Mouse (Mus musculus): ENCODE results near the gene Macrod2. TPM values are rescaled to one million over a fixed set of nuclear protein-coding genes. Genes with fewer than 3 reads are reported as not detected.

The Macrod2 gene
- total RNA-seq, 2 experiments from 2014 or later: 99.1 to 108 TPM

- intact Hi-C loops (cut with DNase I): no loop called here
- DNase-seq: no peak
These were observed 778.1 kb downstream of the Macrod2 start for GRCm38 (mm10) chr2:141173167-141173566.

- intact Hi-C loops (cut with DNase I): no loop called here
- no peak for DNase-seq
These were observed 778.5 kb downstream of the Macrod2 start for GRCm38 (mm10) chr2:141173607-141174006.

GRCm38 (mm10) chr2:141180656-141181055 is 785.5 kb downstream of the Macrod2 start:
- no peak for DNase-seq
- intact Hi-C loops (cut with DNase I): no loop called here

- intact Hi-C loops (cut with DNase I): no loop called here
- DNase-seq: no peak
These were observed 787.1 kb downstream of the Macrod2 start for GRCm38 (mm10) chr2:141182034-141182759.

GRCm38 (mm10) chr2:141194476-141194875 is 799.4 kb downstream of the Macrod2 start:
- DNase-seq: no peak

GRCm38 (mm10) chr2:141200481-141200880 is 805.4 kb downstream of the Macrod2 start:
- intact Hi-C loops (cut with DNase I): no loop called here
- DNase-seq: no peak

More at GRCm38 (mm10) chr2:141194476-141194875, 799.4 kb downstream of the Macrod2 start:
- intact Hi-C loops (cut with DNase I): no loop called here

GRCm38 (mm10) chr2:141201303-141202014 is 806.4 kb downstream of the Macrod2 start:
- intact Hi-C loops (cut with DNase I): no loop called here
- DNase-seq: no peak

- no peak for DNase-seq
- intact Hi-C loops (cut with DNase I): no loop called here
These were observed 806.9 kb downstream of the Macrod2 start for GRCm38 (mm10) chr2:141202015-141202364.

GRCm38 (mm10) chr2:141211346-141211745 is 816.2 kb downstream of the Macrod2 start:
- intact Hi-C loops (cut with DNase I): no loop called here
- no peak for DNase-seq

GRCm38 (mm10) chr2:141212291-141212690 is 817.2 kb downstream of the Macrod2 start:
- DNase-seq: no peak
- intact Hi-C loops (cut with DNase I): no loop called here

- intact Hi-C loops (cut with DNase I): no loop called here
- peak; percentile 66 for DNase-seq
These were observed 822.4 kb downstream of the Macrod2 start for GRCm38 (mm10) chr2:141217490-141217889.

GRCm38 (mm10) chr2:141217925-141218324 is 822.8 kb downstream of the Macrod2 start:
- intact Hi-C loops (cut with DNase I): no loop called here
- no peak for DNase-seq

- no peak for DNase-seq
- intact Hi-C loops (cut with DNase I): no loop called here
These were observed 833.7 kb downstream of the Macrod2 start for GRCm38 (mm10) chr2:141228809-141229208.

- intact Hi-C loops (cut with DNase I): no loop called here
- peak; percentile 5 for DNase-seq
These were observed 834.7 kb downstream of the Macrod2 start for GRCm38 (mm10) chr2:141229820-141230219.

- intact Hi-C loops (cut with DNase I): no loop called here
- peak; percentile 47 for DNase-seq
These were observed 836.0 kb downstream of the Macrod2 start for GRCm38 (mm10) chr2:141231011-141231668.

GRCm38 (mm10) chr2:141234306-141234705 is 839.2 kb downstream of the Macrod2 start:
- intact Hi-C loops (cut with DNase I): no loop called here
- no peak for DNase-seq

- intact Hi-C loops (cut with DNase I): no loop called here
- no peak for DNase-seq
These were observed 839.8 kb downstream of the Macrod2 start for GRCm38 (mm10) chr2:141234724-141235453.

GRCm38 (mm10) chr2:141247680-141248079 is 852.6 kb downstream of the Macrod2 start:
- DNase-seq: no peak
- intact Hi-C loops (cut with DNase I): no loop called here

GRCm38 (mm10) chr2:141264582-141264981 is 869.5 kb downstream of the Macrod2 start:
- DNase-seq: peak; percentile 35
- intact Hi-C loops (cut with DNase I): no loop called here

- DNase-seq: no peak
- intact Hi-C loops (cut with DNase I): no loop called here
These were observed 871.5 kb downstream of the Macrod2 start for GRCm38 (mm10) chr2:141266591-141266990.

GRCm38 (mm10) chr2:141271541-141271940 is 876.4 kb downstream of the Macrod2 start:
- no peak for DNase-seq
- intact Hi-C loops (cut with DNase I): no loop called here

All from left cerebral cortex, postnatal 4 days (tissue).